Mouse (Mus musculus): ENCODE results near the gene Hk3. TPM values are rescaled to one million over a fixed set of nuclear protein-coding genes. Genes with fewer than 3 reads are reported as not detected.

The Hk3 gene
- polyA plus RNA-seq, 1 experiment from 2014 or later = 1.2 TPM

DNA sequence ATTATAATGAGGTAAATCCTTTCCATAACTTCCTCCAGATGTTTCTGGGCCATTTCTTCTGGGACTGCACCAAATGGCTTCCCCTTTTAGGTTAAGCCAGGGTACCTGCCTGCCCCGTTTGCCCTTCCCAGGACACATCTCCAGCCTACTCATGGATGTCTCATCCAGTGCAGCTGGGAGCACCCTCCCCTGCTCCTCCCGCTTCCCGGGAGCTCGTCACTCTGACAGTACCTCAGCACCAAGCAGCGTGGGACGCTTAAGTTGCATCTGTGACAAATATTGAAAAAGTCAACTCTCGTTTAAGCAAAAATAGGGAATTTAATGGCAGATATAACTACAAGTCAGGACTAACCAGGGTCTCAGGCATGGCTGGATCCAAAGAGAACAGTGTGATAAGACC, 63.9 kb downstream of the Hk3 start:
- no peak for ATAC-seq (ENCODE audit: insufficient number of reproducible peaks, insufficient read depth, low FRiP score, low read depth)
- 75% methylated on average over 7 of the region's 7 CpGs for WGBS

More for the DNA sequence above, 63.9 kb downstream of the Hk3 start:
- no peak overlapping the region for H3K4me3 ChIP-seq (ENCODE audit: low read depth, low read length)
- H3K27me3 ChIP-seq (ENCODE audit: control insufficient read depth, insufficient read depth, low read length) = peaks cover 23% of the 10 kb centered on the region
- 0 out of 2 replicates have a peak, but pooled peaks cover 2% of the 10 kb centered on the region for H3K4me1 ChIP-seq (ENCODE audit: control insufficient read depth, insufficient read depth, low read length)
- H3K27ac ChIP-seq (ENCODE audit: low read length) = no peak overlapping the region
- H3K36me3 ChIP-seq (ENCODE audit: control insufficient read depth, insufficient read depth, low read length) = no peaks in the 10 kb centered on the region
- no peak overlapping the region for H3K9ac ChIP-seq (replicated peaks; ENCODE audit: low read depth, low read length)
- H3K4me2 ChIP-seq (replicated peaks; ENCODE audit: low read depth, low read length) = no peak overlapping the region
- H3K9me3 ChIP-seq (ENCODE audit: control insufficient read depth, low read depth, low read length) = no peaks in the 10 kb centered on the region

Other genes starting within 250 kb of the Hk3 start
- gene Eif4e1b, start 237.4 kb downstream of the Hk3 start, polyA plus RNA-seq (2014; fragmentation: Nextera tagmentation; extraction: Ambion mirVana) = not detected in 2 replicates
- gene Tspan17, start 232.0 kb downstream of the Hk3 start, polyA plus RNA-seq (2014; fragmentation: Nextera tagmentation; extraction: Ambion mirVana) = 7.8 and 11.6 TPM in 2 replicates
- 2.9 and 3.7 TPM in 2 replicates for gene Unc5a, start 72.0 kb downstream of the Hk3 start, polyA plus RNA-seq (2014; fragmentation: Nextera tagmentation; extraction: Ambion mirVana)
- gene Uimc1, start 78.9 kb upstream of the Hk3 start, polyA plus RNA-seq (2014; fragmentation: Nextera tagmentation; extraction: Ambion mirVana) = 29.1 and 29.6 TPM in 2 replicates
- 22.7 and 23.1 TPM in 2 replicates for gene Zfp346, start 83.9 kb upstream of the Hk3 start, polyA plus RNA-seq (2014; fragmentation: Nextera tagmentation; extraction: Ambion mirVana)
- not detected in 2 replicates for gene Gm17617, start 112.2 kb upstream of the Hk3 start, polyA plus RNA-seq (2014; fragmentation: Nextera tagmentation; extraction: Ambion mirVana)
- gene Fgfr4, start 131.3 kb upstream of the Hk3 start, polyA plus RNA-seq (2014; fragmentation: Nextera tagmentation; extraction: Ambion mirVana) = 7.3 and 7.8 TPM in 2 replicates
- 96.3 and 97.6 TPM in 2 replicates for gene Nsd1, start 188.4 kb upstream of the Hk3 start, polyA plus RNA-seq (2014; fragmentation: Nextera tagmentation; extraction: Ambion mirVana)

All from stomach, embryonic 14.5 days (tissue).